Mouse (Mus musculus) erythroblast, embryonic 14.5 days (primary cell): Measurements from ENCODE around the gene Prkd3.

Experiments used
- GATA1 ChIP-seq: IDR thresholded peaks from 2 replicates; pipeline ENCODE4 v1.6.1; 2012; ENCODE audit warnings: low read length, inconsistent platforms, mixed read lengths
- TAL1 ChIP-seq: IDR thresholded peaks from 3 replicates; pipeline ENCODE4 v1.6.1; 2012; ENCODE audit warnings: low read length, inconsistent platforms, mixed read lengths

DNA sequence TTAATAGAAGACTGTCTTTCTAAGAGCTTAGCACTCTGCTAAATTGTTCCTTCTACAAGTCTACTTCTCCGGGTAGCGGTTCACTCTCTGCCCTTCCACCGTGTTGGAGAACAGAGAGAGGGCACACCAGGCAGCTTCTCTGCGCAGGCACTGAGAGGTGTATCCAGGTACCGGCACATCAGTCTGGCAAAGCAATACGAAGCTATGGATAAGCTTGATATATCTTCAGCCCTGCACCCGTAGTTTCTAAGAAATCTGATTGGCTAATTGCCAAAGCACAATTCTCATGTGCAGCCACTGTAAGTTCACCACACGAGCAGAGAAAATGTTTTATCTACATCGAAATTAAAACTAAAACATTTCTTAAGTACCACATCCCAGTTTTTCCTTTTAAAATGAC is 2.2 kb downstream of the Prkd3 start:
- TF ChIP-seq TAL1 (no peak), GATA1 (no peak)
